Mouse (Mus musculus) layer of hippocampus, adult 9-11 months (tissue): ENCODE measurements at regions not wholly inside any gene's neighbourhood (a gene's known extent, or its start where the extent isn't known, plus 50 kb on each side); places are given as distances from the start of the nearest gene placed in this dataset.

Source experiments
- DNase-seq: peaks from one replicate; pipeline ENCODE4 v3.0.0; 2022

DNA sequence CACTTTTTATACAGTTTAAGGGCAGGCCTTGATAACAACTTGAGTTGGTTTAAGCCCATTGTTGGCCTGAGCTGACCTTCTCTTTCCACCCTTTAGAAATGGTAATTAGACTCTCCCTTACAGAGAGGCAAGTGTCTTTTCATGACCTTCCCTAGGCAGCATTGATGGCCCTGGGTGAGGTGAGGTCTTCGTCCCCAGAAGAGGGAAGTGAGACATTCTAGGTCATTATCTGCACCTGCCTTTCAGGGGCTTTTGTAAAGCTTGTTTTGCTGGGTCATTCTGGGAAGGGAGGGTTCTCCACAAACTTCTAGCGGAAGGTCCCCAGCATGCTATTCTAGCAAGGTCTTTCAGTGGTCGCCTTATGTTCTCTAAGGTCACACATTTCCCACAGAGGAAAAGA lies 93.6 kb upstream of the Foxn2 start:
- DNase-seq: no peak

DNA sequence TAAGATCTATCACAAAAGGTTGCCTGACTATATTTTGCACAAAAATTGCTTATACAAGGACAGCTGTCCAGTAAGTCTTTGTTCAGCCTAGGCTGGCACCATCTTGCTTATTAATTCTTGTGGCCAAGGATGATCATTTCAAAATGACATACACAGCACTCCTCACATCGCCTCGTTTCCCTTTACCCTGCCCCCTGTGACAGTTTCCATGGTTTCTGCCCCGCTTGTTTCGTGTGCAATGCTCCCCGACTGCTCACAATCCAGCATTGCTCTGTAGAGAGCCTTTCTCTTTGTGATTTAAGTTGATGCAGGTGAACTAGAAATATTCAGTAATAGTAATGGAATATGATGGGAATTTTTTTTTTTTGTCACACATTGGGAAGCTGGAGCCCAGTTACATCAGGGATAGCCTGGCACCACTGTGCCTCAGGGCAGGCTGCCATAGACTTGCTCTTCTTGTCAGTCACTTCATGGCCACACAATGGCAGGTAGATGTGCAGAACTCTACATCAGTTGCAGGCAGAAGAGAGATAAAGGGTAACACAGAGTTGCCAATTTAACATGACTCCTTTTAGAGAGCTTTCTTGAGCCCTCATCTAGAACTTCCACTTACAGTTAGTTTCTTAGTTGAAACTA lies 90.6 kb upstream of the Foxn2 start:
- no peak for DNase-seq

DNA sequence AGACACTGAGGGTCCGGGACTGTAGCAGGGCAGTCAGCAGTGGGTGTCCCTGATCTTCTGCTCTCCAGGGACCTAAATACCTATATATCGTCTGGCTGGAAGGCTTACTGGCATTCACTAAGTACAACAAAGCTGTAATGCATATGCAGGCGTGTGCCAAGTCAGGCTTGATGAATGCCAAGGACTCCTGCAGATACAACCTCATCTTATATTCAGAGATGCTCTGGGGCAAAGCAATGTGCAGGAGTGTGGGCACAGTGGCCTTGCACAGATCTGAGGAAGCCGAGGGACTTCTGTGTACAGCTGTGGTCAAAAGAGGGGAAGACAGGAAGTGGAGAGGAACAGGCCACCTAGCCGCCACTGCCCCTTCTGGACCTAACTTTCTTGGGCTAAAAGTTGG lies 89.5 kb upstream of the Foxn2 start:
- no peak for DNase-seq

- DNase-seq: no peak
Measured at GRCm38 (mm10) chr17:88352960-88353359, 87.6 kb upstream of the Foxn2 start.

- no peak for DNase-seq
Measured at GRCm38 (mm10) chr17:88361161-88361560, 79.3 kb upstream of the Foxn2 start.

- DNase-seq: no peak
Measured at GRCm38 (mm10) chr17:88362404-88362803, 78.1 kb upstream of the Foxn2 start.

DNA sequence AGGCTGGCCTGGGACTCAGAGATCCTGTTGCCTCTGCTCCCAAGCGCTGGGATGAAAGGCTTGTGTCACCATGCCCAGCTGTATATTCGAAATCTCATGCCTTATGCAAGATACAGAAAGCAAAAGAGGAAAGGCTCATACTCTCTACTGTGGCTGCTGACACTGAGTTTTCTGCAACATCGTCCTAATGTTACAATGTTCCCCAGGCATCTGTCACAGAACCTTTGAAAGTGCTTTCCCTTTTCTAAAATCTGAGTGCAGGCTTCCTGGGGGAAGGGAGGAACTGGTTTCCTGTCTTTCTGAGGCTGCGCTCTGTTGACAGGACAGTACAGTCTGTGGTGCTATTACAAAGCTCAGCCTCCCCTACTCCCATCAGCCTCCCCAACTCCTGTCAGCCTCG lies 72.6 kb upstream of the Foxn2 start:
- DNase-seq: peak; percentile 36

DNA sequence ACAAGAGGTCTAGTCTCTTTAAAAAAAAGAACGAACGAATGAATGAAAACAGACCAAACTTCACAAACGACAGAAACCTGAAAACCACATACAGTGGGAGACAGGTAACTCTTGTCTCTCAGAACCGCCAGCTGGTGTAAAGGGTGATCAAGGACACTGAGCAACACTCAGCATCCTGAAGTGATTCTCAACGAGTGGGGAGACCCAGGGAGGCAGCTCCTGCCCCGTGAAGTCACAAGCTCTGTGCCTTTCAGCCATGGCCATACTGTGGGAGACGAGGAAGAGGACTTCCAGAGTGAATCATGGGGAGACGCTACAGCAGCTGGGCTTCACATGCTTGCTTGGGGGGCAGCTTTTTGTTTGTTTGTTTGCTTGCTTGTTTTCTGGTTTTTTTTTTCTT lies 70.5 kb upstream of the Foxn2 start:
- DNase-seq: no peak

- DNase-seq: no peak
Measured at GRCm38 (mm10) chr17:88370676-88371075, 69.8 kb upstream of the Foxn2 start.

- no peak for DNase-seq
Measured at GRCm38 (mm10) chr17:88378505-88378904, 62.0 kb upstream of the Foxn2 start.

- no peak for DNase-seq
Measured at GRCm38 (mm10) chr17:88379389-88379788, 61.1 kb upstream of the Foxn2 start.

- no peak for DNase-seq
Measured at GRCm38 (mm10) chr17:88381106-88381505, 59.4 kb upstream of the Foxn2 start.

- no peak for DNase-seq
Measured at GRCm38 (mm10) chr17:88383447-88383846, 57.1 kb upstream of the Foxn2 start.

DNA sequence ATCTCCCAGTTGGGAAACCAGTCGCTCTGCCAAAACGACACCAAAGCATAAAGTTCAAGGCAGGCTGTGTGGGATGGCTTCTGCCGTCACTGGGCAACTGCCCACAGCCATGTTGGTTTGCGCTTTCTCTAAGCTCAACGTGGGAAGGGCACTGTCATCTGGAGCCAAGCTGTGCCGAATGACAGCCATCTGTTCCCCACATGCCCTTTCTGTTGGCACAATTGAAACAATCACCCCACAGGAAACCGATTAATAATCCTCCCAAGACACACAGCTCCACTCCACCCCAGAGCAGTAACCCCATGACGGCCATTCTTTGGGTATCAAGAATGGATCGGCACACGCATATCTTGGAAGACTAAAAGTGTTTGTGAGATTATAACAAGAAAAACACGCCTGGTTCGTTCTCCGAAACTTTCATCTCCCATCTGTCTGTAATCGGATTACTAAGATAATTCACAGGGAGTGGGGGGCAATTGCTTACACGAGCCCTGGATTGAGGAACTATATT lies 52.0 kb upstream of the Foxn2 start:
- peak; percentile 61 for DNase-seq

- DNase-seq: no peak
Measured at GRCm38 (mm10) chr17:88389668-88390461, 50.6 kb upstream of the Foxn2 start.
